Mouse (Mus musculus) adrenal gland, adult 2 months (tissue): ENCODE measurements around the gene Ccdc39. TPM values are rescaled to one million over a fixed set of nuclear protein-coding genes. Genes with fewer than 3 reads are reported as not detected.

Source experiments
- DNase-seq: peaks from one replicate; pipeline ENCODE4 v3.0.0; 2021
- long read RNA-seq: library from polyadenylated mRNA; stranded (forward); transcript quantifications from one replicate; pipeline ENCODE4 v2.0.0, GENCODE M21; 2021
- polyA plus RNA-seq: library from polyadenylated mRNA; depleted of rRNA; stranded (reverse); fragments of >200 nt; gene quantifications from 2 replicates; pipeline ENCODE4 v1.2.3, GENCODE M21; 2012; rRNA removed
- total RNA-seq, 2 experiments: library from RNA; stranded (reverse); gene quantifications; 2 replicates each; pipeline ENCODE4 v1.2.3; 2021

The Ccdc39 gene
- total RNA-seq (1 to 10 TPM; 1.6 to 1.9 TPM), polyA plus RNA-seq (0.13 and 0.35 TPM in 2 replicates)
- long read RNA-seq, partial matches to known transcripts: 1 of 1 reads
- long read RNA-seq, other reads (novel, unspliced or antisense): 0 of 1 reads

GRCm38 (mm10) chr3:33843801-33844632 is at the start of gene Ccdc39:
Gene Ccdc39, minus strand, starts transcription at chr3:33844310.
- DNase-seq: peak; percentile 79

DNA sequence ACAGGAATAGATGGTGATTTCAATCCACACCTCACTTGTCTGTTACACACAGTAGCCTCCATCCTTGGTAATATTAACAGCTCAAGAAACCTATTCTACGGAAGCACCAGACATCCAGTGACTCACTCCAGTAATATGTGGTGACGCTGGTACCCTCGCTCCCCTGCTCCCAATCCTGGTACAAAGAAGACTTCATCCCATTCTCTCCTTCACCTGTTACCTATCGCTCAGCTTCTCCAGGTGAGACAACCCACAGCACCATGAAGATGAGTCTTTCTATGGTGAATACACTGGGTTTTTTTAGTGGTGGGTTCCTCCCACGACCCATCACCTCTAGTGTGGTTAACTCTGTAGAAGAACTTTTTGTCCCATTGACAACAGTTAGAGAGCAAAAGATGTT is 49.3 kb upstream of the Ccdc39 start:
- no peak for DNase-seq

GRCm38 (mm10) chr3:33887438-33887837 is 43.3 kb upstream of the Ccdc39 start:
- peak; percentile 12 for DNase-seq

GRCm38 (mm10) chr3:33883105-33883504 is 39.0 kb upstream of the Ccdc39 start:
- DNase-seq: no peak

- DNase-seq: no peak
Observed at GRCm38 (mm10) chr3:33882695-33883094, 38.6 kb upstream of the Ccdc39 start.

DNA sequence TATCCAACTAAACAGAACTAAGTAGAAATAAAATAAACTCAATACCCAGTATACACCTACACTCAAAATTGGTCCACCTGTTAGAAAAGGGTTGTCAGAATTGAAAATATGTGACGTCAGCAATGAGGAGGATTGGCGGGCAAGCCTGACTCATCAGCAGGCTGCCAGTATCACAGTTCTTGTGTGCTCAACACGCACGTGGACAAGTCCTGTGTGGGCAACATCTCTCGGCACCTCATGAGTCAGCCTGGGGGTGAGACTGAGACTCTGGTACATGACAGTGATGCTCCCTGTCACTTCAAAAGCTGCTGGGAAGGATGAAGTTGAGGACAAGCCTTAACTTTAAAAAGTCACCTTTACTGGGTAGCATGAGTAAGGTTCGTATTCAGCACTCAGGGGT is 34.6 kb upstream of the Ccdc39 start:
- DNase-seq: no peak

GRCm38 (mm10) chr3:33874456-33875286 is 30.6 kb upstream of the Ccdc39 start:
- no peak for DNase-seq

DNA sequence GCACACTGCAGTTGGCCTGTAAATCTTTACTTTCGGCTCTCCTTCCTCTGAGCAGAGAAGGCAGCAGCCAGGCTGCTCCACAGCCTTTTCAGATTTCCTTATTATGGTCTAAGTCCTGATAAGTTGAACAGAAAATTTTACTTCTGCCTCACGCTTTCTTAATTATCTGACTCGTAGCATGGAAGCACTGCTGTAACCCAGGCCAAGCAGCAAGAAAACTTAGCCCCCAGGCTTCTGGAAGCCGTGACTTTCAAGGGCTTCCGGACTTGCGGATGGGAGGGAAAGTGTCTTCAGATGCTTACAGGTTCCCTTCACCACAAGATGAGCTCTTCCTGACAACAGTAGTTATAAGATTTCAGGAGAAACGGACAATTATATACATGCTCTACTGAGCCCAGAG is 29.7 kb upstream of the Ccdc39 start:
- no peak for DNase-seq

- no peak for DNase-seq
Observed at GRCm38 (mm10) chr3:33873366-33873765, 29.3 kb upstream of the Ccdc39 start.

GRCm38 (mm10) chr3:33864000-33864540 is 20.0 kb upstream of the Ccdc39 start:
- no peak for DNase-seq

- no peak for DNase-seq
Observed at GRCm38 (mm10) chr3:33858939-33859338, 14.8 kb upstream of the Ccdc39 start.

- DNase-seq: no peak
Observed at GRCm38 (mm10) chr3:33853062-33853461, 9.0 kb upstream of the Ccdc39 start.

DNA sequence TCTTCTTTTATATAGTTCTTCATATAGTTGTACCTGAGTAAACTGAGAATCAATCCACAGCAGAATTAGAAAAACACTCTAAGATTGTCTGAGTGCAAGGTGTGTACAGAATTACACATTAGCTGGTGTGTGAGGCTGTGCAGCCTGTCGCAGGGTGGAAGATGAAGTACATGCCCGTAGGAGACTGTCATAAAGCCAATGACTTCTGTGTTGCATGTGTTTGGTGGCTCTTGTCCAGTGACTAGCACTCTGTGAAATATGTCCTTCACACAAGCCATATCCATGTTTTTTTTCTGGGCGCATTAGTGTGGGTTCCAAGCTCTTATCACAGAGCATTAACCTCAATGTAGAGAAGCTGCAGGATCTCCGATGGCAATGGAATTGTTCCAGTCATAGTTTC is 6.7 kb upstream of the Ccdc39 start:
- no peak for DNase-seq

GRCm38 (mm10) chr3:33846639-33847038 is 2.5 kb upstream of the Ccdc39 start:
- no peak for DNase-seq

- peak; percentile 5 for DNase-seq
Observed at GRCm38 (mm10) chr3:33838877-33839276, 5.2 kb downstream of the Ccdc39 start.

GRCm38 (mm10) chr3:33836576-33836975 is 7.5 kb downstream of the Ccdc39 start:
- no peak for DNase-seq

DNA sequence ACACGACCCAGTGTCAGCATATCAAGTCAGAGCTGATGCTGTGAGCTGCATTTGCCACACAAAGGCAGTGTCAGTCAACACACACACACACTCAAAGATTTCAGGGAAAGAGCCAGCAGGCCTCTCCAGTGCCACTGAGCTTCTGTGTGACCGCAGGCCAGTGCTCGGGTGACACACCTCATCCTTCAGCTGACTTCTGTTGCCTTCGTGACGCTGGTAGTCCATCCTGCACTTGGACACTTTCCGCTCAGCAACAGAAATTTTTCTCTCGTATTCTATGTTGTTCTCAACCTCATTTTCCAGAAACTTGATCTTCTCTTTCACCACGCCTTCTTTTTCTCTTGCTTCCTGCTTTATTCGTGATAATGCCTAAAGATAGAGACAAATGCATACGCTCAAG is 11.8 kb downstream of the Ccdc39 start:
- no peak for DNase-seq

- peak; percentile 26 for DNase-seq
Observed at GRCm38 (mm10) chr3:33824135-33824946, 19.8 kb downstream of the Ccdc39 start.

DNA sequence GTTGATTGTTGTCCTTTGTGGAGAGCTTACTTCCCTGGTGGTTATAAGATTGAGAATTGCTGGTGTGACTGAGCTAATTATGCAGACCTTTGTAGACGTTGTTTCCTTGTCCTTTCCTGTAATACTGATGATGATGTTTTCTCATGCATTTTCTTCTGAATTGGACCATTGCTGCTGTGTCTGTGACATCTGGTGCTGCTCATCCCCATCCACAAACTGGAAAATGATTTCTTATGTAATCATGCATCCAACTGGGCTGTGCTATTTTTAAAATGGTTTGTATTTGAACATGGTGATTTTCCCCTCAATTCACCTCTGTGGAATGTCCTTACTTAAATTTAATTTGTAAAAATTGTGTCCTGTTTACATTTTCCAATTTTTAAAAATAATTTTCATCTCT is 37.0 kb downstream of the Ccdc39 start:
- DNase-seq: no peak

GRCm38 (mm10) chr3:33800513-33800820 is 43.6 kb downstream of the Ccdc39 start:
- DNase-seq: no peak

- peak; percentile 99 for DNase-seq
Observed at GRCm38 (mm10) chr3:33799617-33800512, 44.2 kb downstream of the Ccdc39 start, which contains the start of gene Ttc14. Gene Ttc14, plus strand, starts transcription at chr3:33799832.
